Mouse (Mus musculus) kidney, adult 2 months (tissue): ENCODE data around the gene Fam186a.

Source experiments
- CTCF ChIP-seq: fragments of 200-500 bp; conservative IDR thresholded peaks from 2 replicates; pipeline ENCODE4 v1.5.1; 2011; ENCODE audit warnings: low read depth, mild to moderate bottlenecking, control low read depth, low read length, moderate library complexity, mixed read lengths; ENCODE audit not compliant: insufficient read depth, insufficient read length
- POLR2A ChIP-seq: fragments of 200-500 bp; IDR thresholded peaks from one replicate; pipeline ENCODE4 v1.6.1; 2011; ENCODE audit warnings: low read depth, low read length, control low read depth

- no peak for TF ChIP-seq POLR2A
- no peak for TF ChIP-seq CTCF
Measured at GRCm38 (mm10) chr15:99919601-99920158, 47.2 kb downstream of the Fam186a start.
